Mouse (Mus musculus) heart, postnatal 0 days (tissue): Measurements from ENCODE around the gene Nxph3.

ENCODE experiments used
- CTCF ChIP-seq: IDR thresholded peaks from 2 replicates; pipeline ENCODE4 v1.5.1; 2016; ENCODE audit warnings: antibody characterized with exemption, control low read depth, low read depth
- EP300 ChIP-seq: IDR thresholded peaks from 2 replicates; pipeline ENCODE4 v1.6.1; 2016; ENCODE audit warnings: antibody characterized with exemption, low read depth

DNA sequence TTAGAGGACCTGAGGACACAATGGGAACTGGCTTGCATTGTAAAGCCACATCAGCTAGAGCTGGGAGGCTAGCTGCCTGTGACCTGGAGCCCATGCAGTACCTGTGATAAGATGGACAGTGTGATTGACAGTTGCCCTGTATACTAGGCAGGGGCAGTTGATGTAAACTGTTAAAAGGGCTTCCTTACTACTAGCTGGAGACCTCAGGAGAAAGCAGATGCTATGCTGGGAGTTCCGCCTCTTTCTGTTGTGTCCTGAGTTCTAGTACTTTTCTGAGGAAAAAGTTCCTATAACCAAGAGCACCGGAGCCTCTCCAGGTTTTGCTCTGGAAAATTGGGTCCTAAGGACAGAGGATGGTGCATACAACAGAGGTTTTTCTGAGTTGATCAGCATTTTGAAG lies 27.1 kb downstream of the Nxph3 start:
- no peak for TF ChIP-seq CTCF
- no peak for TF ChIP-seq EP300
